Mouse (Mus musculus) cerebellum, adult 2 months (tissue): ENCODE measurements at regions not wholly inside any gene's neighbourhood (a gene's known extent, or its start where the extent isn't known, plus 50 kb on each side); places are given as distances from the start of the nearest gene placed in this dataset.

Source experiments
- DNase-seq, 2 experiments: peaks; one replicate each; pipeline ENCODE4 v3.0.0; 2021
- H3K27ac ChIP-seq: fragments of 200-500 bp; 2 replicates; pipeline ENCODE4 v1.5.1; 2012; ENCODE audit warnings: low read length, control low read depth, inconsistent platforms; ENCODE audit not compliant: insufficient read depth
- H3K27me3 ChIP-seq: fragments of 200-500 bp; 2 replicates; pipeline ENCODE4 v1.6.1; 2012; ENCODE audit warnings: inconsistent platforms, mild to moderate bottlenecking, low read length, moderate library complexity; ENCODE audit not compliant: control insufficient read depth, insufficient read depth
- H3K4me1 ChIP-seq: fragments of 200-500 bp; 2 replicates; pipeline ENCODE4 v1.6.1; 2011; ENCODE audit warnings: low read length; ENCODE audit not compliant: control insufficient read depth, insufficient read depth
- H3K4me3 ChIP-seq: fragments of 200-500 bp; replicated peaks from 2 replicates; pipeline ENCODE3; 2011; ENCODE audit warnings: mild to moderate bottlenecking, low read depth, low read length, control low read depth; ENCODE audit not compliant: insufficient read depth
- CTCF ChIP-seq: fragments of 200-500 bp; IDR thresholded peaks from 2 replicates; pipeline ENCODE4 v1.5.1; 2011; ENCODE audit warnings: low read depth, mild to moderate bottlenecking, control low read depth, low read length, moderate library complexity, borderline replicate concordance; ENCODE audit not compliant: insufficient read depth
- POLR2A ChIP-seq: fragments of 200-500 bp; IDR thresholded peaks from 2 replicates; pipeline ENCODE4 v1.6.1; 2011; ENCODE audit warnings: low read length, control low read depth, borderline replicate concordance; ENCODE audit not compliant: insufficient read depth
- WGBS: fragments of 180-500 bp; shearing (Covaris S2); methylation state at CpG from one replicate; pipeline ENCODE4 v1.1.7; 2018; 5-methylcytosine and 5-hydroxymethylcytosine counted together

GRCm38 (mm10) chr10:95124476-95124875 lies 179.8 kb upstream of the Plxnc1 start:
- WGBS: 93% methylated on average over 2 of the region's 2 CpGs
- TF ChIP-seq POLR2A (no peak), CTCF (no peak)
- H3K4me1 ChIP-seq: no peaks in the 10 kb centered on the region
- no peak for DNase-seq
- no peak overlapping the region for H3K4me3 ChIP-seq
- no peak overlapping the region for H3K27ac ChIP-seq
- no peaks in the 10 kb centered on the region for H3K27me3 ChIP-seq

- no peak for TF ChIP-seq POLR2A
- no peak for TF ChIP-seq CTCF
- DNase-seq: no peak
- H3K27ac ChIP-seq: no peak overlapping the region
- H3K27me3 ChIP-seq: no peaks in the 10 kb centered on the region
- no peaks in the 10 kb centered on the region for H3K4me1 ChIP-seq
- H3K4me3 ChIP-seq: no peak overlapping the region
- 92% methylated on average over 4 of the region's 4 CpGs for WGBS
These were observed 175.4 kb upstream of the Plxnc1 start for GRCm38 (mm10) chr10:95120007-95120406.

GRCm38 (mm10) chr10:95118786-95119351 lies 174.2 kb upstream of the Plxnc1 start:
- no peak for DNase-seq
- no peak overlapping the region for H3K27ac ChIP-seq
- no peak overlapping the region for H3K4me3 ChIP-seq
- H3K4me1 ChIP-seq: no peaks in the 10 kb centered on the region
- TF ChIP-seq CTCF: no peak
- TF ChIP-seq POLR2A: no peak
- WGBS: 69% methylated on average over 8 of the region's 8 CpGs
- H3K27me3 ChIP-seq: no peaks in the 10 kb centered on the region

DNA sequence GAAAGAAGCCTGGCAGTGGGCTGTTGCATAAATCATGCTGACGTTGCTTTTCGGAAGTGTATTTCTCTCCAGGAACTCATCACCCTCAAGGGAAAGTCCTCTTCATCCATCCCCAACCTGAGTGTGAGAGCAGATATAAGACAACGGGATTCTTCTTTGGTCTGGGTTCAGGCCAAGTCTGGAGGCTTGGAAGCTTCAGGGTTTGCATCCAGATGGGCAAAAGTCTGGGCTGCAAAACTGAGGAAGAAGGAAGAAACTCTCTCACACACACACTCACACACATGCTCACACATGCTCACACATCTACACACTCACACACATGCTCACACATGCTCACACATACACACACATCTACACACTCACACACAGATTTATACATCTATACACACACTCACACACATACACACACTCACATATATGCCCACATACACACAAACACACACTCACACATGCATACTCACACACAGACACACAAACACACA lies 173.1 kb upstream of the Plxnc1 start:
- no peak overlapping the region for H3K4me3 ChIP-seq
- no peak overlapping the region for H3K27ac ChIP-seq
- H3K27me3 ChIP-seq: no peaks in the 10 kb centered on the region
- H3K4me1 ChIP-seq: no peaks in the 10 kb centered on the region
- DNase-seq: no peak
- no peak for TF ChIP-seq CTCF
- WGBS: under 1% methylated on average over 3 of the region's 3 CpGs

- H3K27me3 ChIP-seq: no peaks in the 10 kb centered on the region
- DNase-seq: peak in 1 of 2 experiments; percentile 7
- WGBS: 18% methylated on average over 6 of the region's 6 CpGs
- H3K4me1 ChIP-seq: no peaks in the 10 kb centered on the region
- H3K27ac ChIP-seq: no peak overlapping the region
- no peak overlapping the region for H3K4me3 ChIP-seq
- TF ChIP-seq POLR2A (no peak), CTCF (no peak)
These were observed 172.6 kb upstream of the Plxnc1 start for GRCm38 (mm10) chr10:95117041-95117730.

DNA sequence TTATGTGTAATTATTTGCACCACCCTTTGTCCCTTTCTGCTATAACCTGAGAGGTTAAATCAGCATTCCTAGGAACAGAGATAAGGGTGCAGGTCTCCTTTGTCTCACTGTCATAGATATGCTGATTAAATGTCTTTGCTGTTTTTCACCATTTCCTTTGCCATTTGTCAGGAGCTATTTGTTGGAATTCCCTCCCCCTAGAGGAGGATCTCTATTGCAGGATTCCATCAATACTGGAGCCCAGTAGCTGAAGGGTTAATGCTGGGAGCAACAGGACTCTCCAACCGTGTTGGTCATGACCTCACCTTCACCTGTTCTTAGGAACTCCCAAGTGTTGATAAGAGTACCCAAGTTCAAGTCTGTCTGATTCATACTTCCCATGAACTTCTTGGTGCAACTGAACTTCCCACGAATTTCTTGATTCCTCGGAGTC lies 172.0 kb upstream of the Plxnc1 start:
- Histone ChIP-seq H3K4me3 (no peak overlapping the region), H3K27ac (no peak overlapping the region), H3K27me3 (no peaks in the 10 kb centered on the region), H3K4me1 (no peaks in the 10 kb centered on the region)
- TF ChIP-seq CTCF (no peak), POLR2A (no peak)
- no peak for DNase-seq
- 40% methylated on average over 3 of the region's 3 CpGs for WGBS

GRCm38 (mm10) chr10:95112837-95113388 lies 168.3 kb upstream of the Plxnc1 start:
- no peak for DNase-seq
- Histone ChIP-seq H3K27ac (no peak overlapping the region), H3K4me1 (no peaks in the 10 kb centered on the region), H3K4me3 (no peak overlapping the region), H3K27me3 (no peaks in the 10 kb centered on the region)
- TF ChIP-seq CTCF: no peak
- TF ChIP-seq POLR2A: no peak
- WGBS: 70% methylated on average over 9 of the region's 9 CpGs
